Mouse (Mus musculus): ENCODE data around the gene Cacna2d3.

- TF ChIP-seq POLR2A (IDR thresholded peaks at IDR 0.05; ENCODE audit: low read depth, low read length) = no peak
- peak; percentile 60 to 83 for TF ChIP-seq CTCF (conservative IDR thresholded peaks at IDR 0.05 in 1 of 2, IDR thresholded peaks at IDR 0.05 in 1 of 2; ENCODE audit: low read depth in 2 of 2, low read length in 2 of 2)
- no peak for TF ChIP-seq ZNF384 (IDR thresholded peaks at IDR 0.05; ENCODE audit: low read depth, low read length)
Observed at GRCm38 (mm10) chr14:29110351-29111091, 611.1 kb downstream of the Cacna2d3 start.

Measured in CH12.LX (cell line).